Mouse (Mus musculus) A20 (cell line): ENCODE measurements around the gene Aebp2.
"Not testable (repeated sequence)": the region's sequence is repeated elsewhere in the genome, so short reads cannot be mapped to it uniquely, and the experiment has no call there.

Experiments used
- DNase-seq: peaks from one replicate; pipeline ENCODE4 v3.0.0-alpha.2; 2011; ENCODE audit warnings: low read depth, low spot score

Gene Aebp2

GRCm38 (mm10) chr6:140649812-140650211, 27.3 kb downstream of the Aebp2 start:
- no peak for DNase-seq

DNA sequence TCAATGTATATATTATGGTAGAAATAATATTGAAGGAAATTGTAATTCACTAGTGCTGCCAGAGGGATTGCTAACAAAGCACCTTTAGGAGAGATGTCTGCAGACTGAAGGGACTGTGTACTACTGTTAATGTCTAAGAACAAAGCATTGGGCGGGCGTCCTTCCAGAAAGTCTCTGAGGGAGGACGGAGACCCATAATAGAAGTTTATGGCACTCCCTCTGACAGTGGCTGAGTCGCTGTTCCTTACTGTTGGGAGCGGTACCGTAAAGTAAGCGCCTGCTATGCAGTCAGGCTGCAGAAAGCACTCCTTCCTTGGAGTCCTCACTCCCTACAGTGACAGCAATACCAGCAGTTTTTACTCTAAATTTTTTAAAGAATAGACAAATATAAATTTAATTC, 29.5 kb downstream of the Aebp2 start:
- DNase-seq = no peak

- DNase-seq = no peak
Measured at GRCm38 (mm10) chr6:140655451-140655850, 33.0 kb downstream of the Aebp2 start.

- no peak for DNase-seq
Measured at GRCm38 (mm10) chr6:140656991-140657390, 34.5 kb downstream of the Aebp2 start.

DNA sequence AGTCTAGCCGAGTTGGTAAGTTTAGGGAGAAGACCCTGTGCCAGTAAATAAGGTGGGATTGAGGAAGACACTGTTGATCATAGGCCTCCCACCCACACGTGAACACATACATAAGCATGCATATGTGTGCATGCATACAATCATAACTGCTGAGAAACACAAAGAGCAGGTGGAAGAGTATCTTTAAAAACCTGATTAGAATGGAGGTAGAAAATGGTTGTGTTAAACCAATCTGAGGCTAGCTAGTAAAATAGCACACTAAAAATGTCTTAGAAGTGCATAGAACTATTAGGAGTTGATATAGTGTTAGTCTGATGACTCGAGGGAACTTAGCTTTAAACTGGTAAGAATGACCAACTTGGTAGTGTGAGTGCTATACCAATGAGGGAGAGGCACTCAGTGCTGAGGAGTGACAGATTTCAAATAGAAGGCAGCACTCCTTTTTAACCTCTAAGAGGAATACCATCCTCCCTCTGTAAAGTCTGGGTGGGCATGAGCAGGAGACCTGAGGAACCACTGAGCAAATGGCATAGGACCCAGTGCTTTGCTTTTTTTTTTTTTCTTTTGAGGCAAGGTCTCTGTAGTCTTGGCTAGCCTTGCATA, 35.6 kb downstream of the Aebp2 start:
- no peak for DNase-seq

GRCm38 (mm10) chr6:140661111-140661510, 38.6 kb downstream of the Aebp2 start:
- DNase-seq = no peak

DNA sequence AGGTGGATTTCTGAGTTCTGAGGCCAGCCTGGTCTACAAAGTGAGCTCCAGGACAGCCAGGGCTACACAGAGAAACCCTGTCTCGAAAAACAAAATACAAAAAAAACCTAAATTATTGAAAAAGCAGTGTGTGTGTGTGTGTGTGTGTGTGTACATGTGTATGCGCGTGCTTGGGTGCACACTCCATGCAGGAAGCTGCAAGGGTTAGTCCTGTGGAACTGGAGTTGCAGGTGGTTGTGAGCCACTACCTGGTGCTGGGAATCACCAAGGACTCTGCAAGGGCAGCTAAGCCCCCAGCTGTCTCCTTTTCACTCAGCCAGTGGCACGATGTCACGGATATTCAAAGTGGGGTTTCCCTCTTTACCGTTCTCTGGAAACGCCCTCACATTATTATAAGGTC, 39.3 kb downstream of the Aebp2 start:
- DNase-seq = no peak

GRCm38 (mm10) chr6:140662290-140662689, 39.8 kb downstream of the Aebp2 start:
- DNase-seq = no peak

DNA sequence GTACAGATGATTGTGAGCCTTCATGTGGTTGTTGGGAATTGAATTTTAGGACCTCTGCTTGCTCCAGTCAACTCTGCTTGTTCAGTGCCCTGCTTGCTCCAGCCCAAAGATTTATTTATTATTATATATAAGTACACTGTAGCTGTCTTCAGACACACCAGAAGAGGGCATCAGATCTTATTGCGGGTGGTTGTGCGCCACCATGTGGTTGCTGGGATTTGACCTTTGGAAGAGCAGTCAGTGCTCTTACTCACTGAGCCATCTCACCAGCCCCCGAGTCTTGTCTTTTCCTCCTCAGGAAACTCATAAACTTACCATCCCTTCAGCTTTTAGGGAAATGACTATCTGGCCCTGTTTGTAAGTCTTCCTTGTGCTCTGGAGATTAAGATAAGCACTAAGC, 40.2 kb downstream of the Aebp2 start:
- not testable (repeated sequence) for DNase-seq

GRCm38 (mm10) chr6:140664611-140665010, 42.1 kb downstream of the Aebp2 start:
- DNase-seq = no peak

DNA sequence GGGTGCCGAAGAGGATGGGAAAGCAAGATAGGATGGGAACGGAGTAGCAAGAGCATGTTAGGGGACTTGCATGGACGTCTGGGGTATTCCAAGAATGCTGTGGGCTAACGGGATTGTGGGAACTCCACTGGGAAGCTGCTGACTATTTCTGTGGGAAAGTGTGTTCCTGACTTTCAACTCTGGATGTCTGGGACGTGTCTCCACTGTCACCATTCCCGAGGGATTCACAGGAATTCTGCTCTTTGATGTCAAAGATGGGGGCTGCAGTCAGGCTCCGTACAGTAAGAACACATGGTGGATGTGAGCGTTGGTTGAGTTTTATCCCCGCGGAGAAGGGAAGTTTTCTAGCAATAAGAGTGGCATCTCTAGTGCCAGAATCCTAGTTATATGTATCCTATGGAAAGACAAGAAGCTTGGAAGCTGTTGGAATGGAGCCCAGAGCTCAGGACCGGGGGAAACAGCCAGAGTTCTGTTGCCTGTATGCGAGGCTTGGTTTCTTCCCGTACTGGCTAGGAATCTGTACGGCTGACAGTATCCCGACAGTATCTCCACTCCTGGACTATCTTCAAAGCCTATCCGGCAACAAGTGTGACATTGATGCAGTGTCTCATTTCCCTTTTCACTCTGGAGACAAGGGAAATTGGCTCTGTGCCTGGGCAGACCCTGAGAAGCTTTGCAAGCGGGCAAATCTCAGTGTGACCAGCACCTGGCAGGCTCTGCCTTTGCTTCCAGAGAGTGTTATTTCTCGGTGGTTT, 44.2 kb downstream of the Aebp2 start:
- no peak for DNase-seq

GRCm38 (mm10) chr6:140667289-140667906, 44.9 kb downstream of the Aebp2 start:
- no peak for DNase-seq

- DNase-seq = no peak
Measured at GRCm38 (mm10) chr6:140674414-140674813, 52.0 kb downstream of the Aebp2 start.

- no peak for DNase-seq
Measured at GRCm38 (mm10) chr6:140676094-140676493, 53.6 kb downstream of the Aebp2 start.

- DNase-seq = no peak
Measured at GRCm38 (mm10) chr6:140677041-140677440, 54.6 kb downstream of the Aebp2 start.

- no peak for DNase-seq
Measured at GRCm38 (mm10) chr6:140677960-140678359, 55.5 kb downstream of the Aebp2 start.

DNA sequence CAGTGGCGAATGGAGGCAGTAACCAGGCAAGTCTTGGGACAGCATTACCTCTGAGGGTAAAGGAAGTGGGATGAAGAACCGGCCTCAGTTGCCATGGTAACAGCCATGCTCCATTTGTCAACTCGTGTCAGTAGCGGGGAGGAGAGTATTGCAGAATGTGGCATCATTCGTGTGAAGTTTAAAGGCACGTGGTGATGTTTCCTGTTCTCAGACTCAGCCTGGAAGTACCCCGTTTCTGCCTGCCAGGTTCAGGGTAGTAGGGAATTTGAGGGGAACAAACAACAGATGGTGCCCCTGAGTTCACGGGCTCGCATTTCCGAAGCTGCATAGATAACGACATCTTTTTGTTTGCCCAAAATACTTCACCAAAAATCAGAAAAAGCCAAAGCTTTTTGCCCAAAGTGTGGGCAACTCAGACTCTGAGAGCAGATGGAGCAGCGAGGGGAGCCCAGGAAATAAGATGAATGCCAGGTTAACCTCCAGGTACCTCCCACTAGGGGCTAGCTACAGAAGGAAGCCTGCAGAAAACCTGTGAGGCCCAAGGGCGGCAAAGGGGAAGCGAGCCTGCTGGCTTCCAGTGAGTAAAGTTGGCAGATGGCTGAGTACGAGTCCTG, 56.3 kb downstream of the Aebp2 start:
- peak; percentile 86 for DNase-seq

DNA sequence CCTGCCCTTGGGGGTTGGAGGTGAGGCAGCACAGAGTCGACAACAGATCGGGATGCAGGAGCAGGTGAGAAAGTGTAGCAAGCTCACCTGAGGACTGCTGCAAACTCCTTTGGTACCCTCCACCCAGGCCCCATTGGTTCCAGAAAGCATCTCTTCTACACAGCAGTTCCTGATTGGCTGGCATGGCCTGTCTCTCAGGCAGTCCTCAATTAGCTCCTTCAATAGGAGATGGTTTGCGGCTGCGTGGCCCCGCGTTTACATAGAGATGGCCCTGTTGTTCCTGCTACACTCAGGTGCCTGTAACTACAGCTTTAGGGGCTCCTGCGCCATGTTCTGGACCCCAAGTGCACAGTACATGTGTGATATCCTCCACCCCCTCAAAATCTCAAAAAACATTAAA, 58.2 kb downstream of the Aebp2 start:
- no peak for DNase-seq

DNA sequence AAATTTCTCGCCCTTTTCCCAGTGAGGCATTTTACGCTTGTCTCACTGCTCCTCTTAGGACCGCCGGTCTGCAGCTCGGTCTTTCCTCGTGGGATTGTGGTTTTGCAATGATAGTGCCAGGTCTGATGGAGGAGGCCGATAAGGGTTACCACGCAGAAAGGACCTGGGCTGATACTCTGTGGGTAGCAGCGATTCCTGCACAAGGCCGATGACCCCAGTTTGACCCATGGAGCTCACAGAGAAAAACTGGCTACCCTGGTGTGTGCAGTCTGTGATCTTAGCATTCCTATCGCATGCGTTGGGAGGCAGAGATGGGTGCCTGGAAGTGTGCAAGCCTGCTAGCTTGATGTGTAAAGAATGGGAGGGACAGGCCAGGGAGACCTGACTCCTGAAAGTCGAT, 60.4 kb downstream of the Aebp2 start:
- DNase-seq = no peak

DNA sequence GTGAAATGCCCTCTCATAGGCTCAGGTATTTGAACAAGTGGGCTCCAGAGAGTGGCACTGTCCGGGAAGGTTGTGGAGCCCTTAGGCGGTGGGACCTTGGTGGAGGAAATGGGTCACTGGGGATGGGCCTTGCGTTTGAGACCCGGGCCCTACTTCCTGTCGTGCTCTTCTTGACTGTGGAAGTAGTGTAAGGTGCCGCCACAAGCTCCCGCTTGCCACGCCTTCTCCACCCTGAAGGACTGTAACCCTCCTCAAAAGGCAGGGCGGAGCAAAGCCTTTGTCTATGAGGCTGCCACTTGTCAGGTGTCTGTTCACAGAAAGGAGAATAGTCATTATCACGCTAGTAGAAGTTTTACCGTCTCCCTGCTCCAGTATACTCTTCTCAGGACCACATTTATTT, 61.9 kb downstream of the Aebp2 start:
- DNase-seq = no peak

DNA sequence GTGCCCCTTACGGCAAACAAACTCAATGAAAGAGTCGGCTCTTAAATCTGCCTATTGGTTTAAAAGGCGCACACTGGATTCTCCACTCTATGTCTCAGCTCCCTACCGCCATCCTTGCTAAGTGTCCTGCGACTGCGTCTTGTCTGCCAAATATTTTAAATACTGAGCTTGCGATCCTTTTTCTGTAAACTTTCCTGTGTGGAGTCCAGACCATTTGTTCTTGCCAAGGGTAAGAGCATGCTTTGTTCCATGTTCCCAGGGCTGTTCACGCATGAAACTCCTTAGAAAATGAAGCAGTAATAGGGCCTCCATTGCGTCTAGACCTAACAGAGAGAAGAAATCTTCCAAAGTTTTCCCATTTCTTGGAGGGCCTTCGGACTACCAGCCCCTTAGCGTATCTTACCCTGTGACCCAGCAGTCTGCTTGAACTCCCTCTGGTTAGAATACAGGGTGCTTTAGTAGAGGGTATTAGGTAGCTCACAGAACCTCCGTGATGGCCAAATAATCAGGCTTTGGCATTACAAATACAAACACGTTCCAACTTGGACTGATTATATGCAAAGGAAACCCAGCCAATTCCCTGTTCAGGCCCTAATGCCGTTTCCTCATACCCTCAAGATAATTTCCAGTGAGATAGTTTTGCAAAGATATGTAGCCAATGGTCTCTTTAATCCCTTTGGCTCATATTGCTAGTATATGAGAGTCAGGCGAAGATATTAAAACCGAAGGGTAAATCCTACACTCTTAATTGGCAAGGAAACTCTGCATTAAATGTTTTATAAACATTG, 67.3 kb downstream of the Aebp2 start:
- DNase-seq = no peak

GRCm38 (mm10) chr6:140692160-140692559, 69.7 kb downstream of the Aebp2 start:
- no peak for DNase-seq
